Mouse (Mus musculus): ENCODE measurements around the gene Cbl.

DNA sequence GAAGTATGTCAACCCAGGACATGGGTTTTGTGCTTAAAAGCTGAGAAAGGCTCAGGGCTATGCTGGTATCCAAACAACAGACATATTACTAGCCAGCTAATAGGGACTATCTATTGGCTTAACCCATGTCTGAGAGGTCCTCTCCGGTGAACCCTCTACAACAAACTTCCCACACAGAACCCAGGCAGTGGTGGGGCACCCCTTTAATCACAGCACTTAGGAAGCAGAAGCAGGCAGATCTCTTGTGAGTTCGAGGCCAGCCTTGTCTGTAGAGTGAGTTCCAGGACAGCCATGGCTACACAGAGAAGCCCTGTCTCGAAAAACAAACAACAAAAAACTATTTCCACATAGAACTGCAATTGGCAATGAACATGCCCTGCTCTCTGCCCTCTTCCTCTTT is 107.1 kb downstream of the Cbl start:
- TF ChIP-seq CTCF (IDR thresholded peaks at IDR 0.05; ENCODE audit: low read depth) (no peak), EP300 (optimal IDR thresholded peaks at IDR 0.05) (no peak)
